Mouse (Mus musculus) layer of hippocampus, adult 2 months (tissue): Measurements from ENCODE around the gene Il17rd. TPM values are rescaled to one million over a fixed set of nuclear protein-coding genes. Genes with fewer than 3 reads are reported as not detected.

ENCODE experiments used
- DNase-seq, 2 experiments: peaks; one replicate each; pipeline ENCODE4 v3.0.0; 2022; ENCODE audit warnings: low spot score in 2 of 2
- H3K27ac ChIP-seq: fragments of 200-600 bp; 2 replicates; pipeline ENCODE4 v1.8.1; 2022
- H3K4me3 ChIP-seq: fragments of 200-600 bp; 2 replicates; pipeline ENCODE4 v1.8.1; 2022; ENCODE audit warnings: mild to moderate bottlenecking
- CTCF ChIP-seq: fragments of 200-600 bp; conservative IDR thresholded peaks from 2 replicates; pipeline ENCODE4 v1.8.1; 2022; ENCODE audit warnings: antibody characterized with exemption, mild to moderate bottlenecking, moderate library complexity
- total RNA-seq, 2 experiments: library from RNA; stranded (reverse); gene quantifications; 2 replicates each; pipeline ENCODE4 v1.2.3; 2021

Gene Il17rd
- total RNA-seq, 2 experiments from 2014 or later, result 2.8 to 3.2 TPM

DNA sequence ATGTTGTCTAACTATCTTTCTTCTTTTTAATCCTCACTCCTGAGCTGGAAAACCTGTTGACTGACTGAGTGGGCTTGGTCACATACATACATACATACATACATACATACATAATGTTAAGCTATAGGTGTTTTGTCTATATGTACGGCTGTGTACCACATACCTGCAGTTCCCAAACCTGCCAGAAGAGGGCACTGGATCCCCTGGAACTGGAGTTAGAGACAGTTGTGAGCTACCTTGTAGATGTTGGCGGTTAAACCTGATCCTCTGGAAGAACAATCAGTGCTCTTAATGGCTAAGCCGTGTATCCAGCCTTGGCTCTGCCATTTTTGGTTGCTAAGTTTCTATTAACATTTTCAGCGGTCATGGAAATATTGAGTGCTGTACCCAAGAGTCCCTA, 7.6 kb upstream of the Il17rd start:
- Histone ChIP-seq H3K27ac (no peak overlapping the region), H3K4me3 (no peak overlapping the region)
- DNase-seq, result peak in 1 of 2 experiments; percentile 60
- peak; percentile 85 for TF ChIP-seq CTCF

DNA sequence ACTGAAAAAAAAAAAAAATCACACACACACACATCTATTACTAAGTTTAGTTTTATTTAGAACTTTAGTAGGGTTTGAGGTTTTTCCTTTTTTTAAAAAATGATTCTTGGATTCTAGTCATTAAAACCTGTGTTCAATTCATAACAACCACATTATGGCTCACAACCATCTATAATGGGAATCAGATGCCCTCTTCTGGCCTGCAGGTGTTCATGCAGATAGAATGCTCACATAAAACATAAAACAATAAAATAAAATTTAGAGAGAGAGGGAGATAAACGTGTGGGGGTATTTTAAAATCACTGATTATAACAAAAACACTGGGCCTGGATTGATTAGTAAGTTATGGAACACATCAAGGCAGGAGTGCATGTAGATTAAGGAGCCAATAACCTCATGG, 1.2 kb upstream of the Il17rd start:
- DNase-seq, result no peak
- TF ChIP-seq CTCF, result peak; percentile 54
- Histone ChIP-seq H3K27ac (no peak overlapping the region), H3K4me3 (no peak overlapping the region)

DNA sequence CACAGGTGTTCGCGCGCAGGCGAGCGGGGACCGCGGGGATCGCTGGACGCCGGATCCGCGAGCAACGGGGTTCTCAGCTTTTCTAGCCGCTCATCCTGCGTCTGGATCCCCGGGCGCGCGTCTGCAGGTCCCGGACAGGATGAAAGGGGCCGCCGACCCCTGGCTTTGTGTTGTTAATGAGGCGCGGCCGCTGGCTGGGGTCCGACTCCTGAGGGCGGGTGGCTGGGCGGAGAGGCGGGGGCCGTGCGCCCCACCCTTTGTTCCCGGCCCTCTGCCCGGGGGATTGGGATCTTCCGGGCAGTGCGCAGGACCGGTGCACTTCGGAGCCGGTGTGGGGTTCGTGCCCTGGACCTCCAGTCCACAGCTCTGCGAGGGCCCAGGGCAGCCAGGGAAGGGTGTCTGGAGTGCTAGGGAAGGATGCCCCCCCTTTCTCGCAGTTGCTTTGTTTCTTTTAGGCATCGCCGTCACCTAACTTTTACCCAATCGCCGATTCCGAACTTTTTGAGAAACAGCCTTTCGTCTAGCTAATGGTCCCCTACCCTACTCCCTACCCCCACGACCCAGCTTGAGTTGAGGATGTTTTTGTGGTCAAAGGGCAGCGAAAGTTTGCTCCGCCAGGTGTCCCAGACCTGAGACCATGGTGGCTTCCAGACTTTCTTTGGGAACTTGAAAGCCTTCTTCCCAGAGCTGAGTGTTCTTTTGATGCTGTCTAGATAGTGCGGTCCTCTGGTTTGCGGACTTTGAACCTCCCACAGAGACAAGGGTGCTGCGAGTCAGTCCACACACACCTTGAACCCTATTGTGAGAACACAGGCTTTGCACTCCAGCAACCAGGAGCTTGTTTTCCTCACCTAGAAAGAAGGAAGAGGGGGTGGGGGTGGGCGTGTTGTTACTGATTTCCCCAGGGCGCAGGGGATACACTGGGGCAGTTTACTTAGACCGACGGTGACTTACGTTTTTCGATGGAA, 824 bp downstream of the Il17rd start:
- TF ChIP-seq CTCF, result no peak
- H3K4me3 ChIP-seq, result peak overlapping the region; percentile 71
- peak overlapping the region; percentile 87 for H3K27ac ChIP-seq
- DNase-seq, result peak in 1 of 2 experiments; percentile 13

DNA sequence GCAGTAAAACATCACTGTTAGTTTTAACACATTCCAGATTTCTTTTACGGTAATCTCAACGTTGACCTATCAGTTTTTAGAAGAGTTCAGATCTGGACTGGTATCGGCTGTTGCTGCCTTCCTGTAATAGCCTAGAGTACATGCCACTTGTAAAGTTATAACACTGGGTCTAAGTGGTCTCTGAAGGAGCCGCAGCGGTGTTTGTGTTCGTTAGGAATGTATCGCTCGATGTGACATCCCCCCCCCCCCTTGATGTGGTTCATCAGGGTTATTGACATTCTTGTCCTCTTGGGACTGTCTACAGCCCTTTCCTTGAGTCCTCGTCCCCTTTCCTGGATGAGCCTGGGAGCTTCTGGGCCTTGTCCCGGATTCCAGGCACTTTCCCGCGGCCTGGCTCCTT, 1.7 kb downstream of the Il17rd start:
- H3K27ac ChIP-seq, result no peak overlapping the region
- DNase-seq, result no peak
- H3K4me3 ChIP-seq, result peak overlapping the region; percentile 71; the same call in 1 of the 2 replicates
- no peak for TF ChIP-seq CTCF

DNA sequence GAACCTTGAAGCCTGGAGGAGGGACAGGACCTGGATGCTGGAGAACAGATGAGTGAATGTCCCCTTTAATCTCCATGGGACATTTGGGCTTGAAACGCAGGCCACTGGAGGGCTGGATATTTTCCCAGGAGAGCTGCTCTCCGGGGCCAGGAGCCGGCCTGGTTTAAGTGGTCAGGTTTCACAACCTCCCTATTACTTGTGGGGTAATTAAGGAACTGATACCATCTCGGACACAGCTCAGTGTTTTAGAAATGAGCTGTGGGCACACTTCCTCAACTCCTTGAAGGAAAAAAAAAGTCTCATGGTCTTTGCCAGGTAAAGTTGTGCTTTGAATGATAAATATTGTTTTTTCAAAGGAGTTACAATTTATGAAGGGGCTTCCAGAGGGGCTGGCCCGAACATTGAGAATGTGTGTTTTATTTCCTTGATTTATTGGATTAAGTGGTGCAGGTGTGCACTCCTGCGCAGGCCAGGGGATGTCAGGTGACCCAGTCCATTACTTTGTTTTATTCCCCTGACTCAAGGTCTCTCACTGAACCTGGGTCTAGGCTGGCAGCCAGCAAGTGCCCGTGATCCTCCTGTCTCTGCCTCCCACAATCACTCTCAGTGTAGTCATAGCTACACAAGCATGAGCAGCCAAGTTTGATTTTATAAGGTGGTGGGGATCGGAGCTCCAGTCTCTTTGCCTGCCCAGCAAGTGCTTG, 3.7 kb downstream of the Il17rd start:
- no peak for DNase-seq
- TF ChIP-seq CTCF, result no peak
- Histone ChIP-seq H3K27ac (no peak overlapping the region; the same call in 1 of the 2 replicates), H3K4me3 (no peak overlapping the region)

DNA sequence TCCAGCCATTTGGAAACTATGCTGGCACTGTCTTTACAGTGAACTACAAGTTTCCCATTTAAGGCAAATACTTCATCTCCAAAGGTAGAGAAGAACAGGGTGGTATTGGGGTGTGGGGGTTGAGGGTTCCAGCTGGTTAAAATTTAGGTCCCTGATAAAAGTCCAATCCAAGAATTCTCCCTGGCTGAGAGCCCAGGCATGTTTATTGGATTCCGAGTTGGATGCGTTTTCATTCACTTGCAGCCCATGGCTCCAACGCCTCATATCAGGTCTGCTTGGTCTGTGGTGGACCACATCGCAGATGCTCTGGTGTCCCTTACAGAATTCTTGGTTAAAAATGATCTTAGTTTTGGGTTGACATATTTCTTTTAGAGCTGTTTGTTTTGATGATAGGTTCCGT, 4.7 kb downstream of the Il17rd start:
- Histone ChIP-seq H3K27ac (no peak overlapping the region), H3K4me3 (no peak overlapping the region)
- TF ChIP-seq CTCF, result no peak
- DNase-seq, result no peak

DNA sequence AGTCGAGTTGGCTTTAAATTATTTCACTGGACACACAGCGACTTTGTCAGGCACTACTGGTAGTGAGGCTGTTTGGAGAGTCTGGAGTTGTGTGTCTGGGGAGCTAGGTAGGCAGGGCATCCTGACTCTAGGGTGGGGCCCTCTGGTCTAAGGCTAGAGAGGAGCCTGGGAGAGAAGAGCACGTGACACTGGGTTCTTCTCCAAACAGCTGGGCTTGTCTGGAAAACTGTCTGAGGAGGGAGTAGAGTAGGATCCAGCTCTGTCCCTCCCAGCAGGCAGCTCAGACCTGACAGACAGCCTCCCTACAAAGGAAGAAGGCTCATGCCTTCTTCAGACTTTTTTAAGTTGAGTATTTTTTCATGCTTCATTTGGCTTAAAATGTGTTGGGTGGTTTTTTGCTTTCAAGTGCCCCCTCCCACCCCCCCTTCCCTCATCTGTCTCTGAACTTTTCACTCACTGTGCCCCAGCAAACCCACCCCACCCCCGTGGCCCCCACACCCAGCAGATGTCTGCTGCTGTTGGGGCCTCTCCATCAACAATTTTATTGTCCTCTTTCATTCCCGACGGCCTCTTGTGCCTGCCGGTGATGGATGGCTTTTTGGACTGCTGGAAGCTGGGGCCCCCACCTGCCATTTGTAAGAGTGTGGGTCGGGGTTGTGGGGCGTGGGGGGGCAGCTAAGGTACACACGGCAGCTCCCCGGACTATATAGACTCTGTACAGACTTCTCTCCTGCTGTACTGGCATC, 5.7 kb downstream of the Il17rd start:
- H3K4me3 ChIP-seq, result no peak overlapping the region
- no peak for TF ChIP-seq CTCF
- no peak for DNase-seq
- H3K27ac ChIP-seq, result no peak overlapping the region

DNA sequence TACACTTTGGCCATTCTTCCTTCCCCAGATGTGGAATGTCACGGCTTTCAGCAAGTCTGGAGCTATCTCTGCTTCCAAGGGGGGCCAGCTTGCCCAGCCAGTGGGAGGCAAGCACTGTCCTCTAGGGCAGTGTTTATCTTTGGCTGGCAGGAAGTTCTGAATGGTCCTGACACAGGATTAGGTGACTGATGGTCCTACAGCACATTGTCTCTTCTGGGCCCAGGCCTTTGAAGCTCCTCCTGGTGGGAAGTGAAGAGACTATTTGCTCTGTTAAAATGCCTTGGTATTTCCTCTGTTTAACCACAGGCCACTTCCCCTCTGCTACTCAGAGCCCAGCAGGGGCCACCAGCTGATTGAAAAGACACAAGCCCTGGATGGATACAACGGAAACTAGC, 6.2 kb downstream of the Il17rd start:
- Histone ChIP-seq H3K4me3 (no peak overlapping the region), H3K27ac (no peak overlapping the region)
- DNase-seq, result no peak
- peak; percentile 39 for TF ChIP-seq CTCF

DNA sequence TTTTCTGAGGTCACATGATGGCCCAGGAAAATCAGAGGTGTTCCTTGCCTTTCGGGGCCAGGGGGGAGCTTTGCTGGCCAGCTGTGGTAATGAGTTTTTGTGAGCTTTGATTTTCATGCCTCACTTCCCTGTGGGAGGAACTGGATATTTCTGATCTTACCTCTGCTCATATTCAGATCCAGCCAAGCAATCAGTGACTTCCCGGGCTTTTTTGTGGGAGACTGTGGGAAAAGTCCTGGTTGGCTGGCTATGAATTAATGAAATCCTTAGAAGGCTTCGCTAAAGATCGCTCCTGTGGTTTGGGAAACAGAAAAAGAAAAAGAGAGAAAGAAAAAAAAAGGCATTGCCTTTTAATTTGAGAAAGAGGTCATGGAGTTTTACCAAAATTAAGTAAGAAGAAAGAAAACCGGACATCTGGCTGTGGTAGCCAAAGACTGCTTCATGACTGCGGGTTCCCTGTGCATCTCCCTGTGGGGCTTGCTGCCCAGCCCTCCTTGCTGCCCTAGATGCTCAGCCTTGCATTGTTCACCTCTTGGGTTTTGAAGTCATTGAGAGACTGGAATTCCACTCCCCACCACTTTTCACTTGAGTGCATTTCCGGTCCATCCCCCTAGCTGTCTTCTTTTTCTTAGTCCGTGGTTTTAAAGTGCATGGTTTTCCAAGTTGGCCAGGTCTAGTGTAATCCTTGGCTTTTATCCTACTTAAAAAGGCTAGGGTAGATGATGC, 9.7 kb downstream of the Il17rd start:
- Histone ChIP-seq H3K4me3 (no peak overlapping the region), H3K27ac (no peak overlapping the region)
- no peak for TF ChIP-seq CTCF
- no peak for DNase-seq

DNA sequence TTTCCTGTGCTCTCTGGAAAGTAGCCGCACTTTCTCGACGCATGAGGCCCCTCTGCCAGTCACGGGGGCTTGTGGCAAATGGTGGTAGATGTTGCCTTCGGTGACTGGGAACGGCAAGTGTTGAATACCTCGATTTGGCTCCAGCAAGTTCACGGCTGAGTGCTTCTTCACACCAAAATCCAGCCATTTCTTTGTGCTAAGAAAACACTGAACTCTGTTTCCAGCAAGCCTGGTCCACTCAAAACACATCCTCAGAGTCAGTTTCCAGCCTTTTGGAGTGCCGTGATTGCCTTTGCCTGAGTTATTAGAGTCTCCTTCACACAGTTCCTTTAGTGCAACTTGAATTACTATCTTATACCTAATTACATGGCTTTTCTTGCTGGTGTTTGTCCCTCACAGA, 11.3 kb downstream of the Il17rd start:
- TF ChIP-seq CTCF, result no peak
- H3K27ac ChIP-seq, result no peak overlapping the region
- no peak overlapping the region for H3K4me3 ChIP-seq
- DNase-seq, result no peak

DNA sequence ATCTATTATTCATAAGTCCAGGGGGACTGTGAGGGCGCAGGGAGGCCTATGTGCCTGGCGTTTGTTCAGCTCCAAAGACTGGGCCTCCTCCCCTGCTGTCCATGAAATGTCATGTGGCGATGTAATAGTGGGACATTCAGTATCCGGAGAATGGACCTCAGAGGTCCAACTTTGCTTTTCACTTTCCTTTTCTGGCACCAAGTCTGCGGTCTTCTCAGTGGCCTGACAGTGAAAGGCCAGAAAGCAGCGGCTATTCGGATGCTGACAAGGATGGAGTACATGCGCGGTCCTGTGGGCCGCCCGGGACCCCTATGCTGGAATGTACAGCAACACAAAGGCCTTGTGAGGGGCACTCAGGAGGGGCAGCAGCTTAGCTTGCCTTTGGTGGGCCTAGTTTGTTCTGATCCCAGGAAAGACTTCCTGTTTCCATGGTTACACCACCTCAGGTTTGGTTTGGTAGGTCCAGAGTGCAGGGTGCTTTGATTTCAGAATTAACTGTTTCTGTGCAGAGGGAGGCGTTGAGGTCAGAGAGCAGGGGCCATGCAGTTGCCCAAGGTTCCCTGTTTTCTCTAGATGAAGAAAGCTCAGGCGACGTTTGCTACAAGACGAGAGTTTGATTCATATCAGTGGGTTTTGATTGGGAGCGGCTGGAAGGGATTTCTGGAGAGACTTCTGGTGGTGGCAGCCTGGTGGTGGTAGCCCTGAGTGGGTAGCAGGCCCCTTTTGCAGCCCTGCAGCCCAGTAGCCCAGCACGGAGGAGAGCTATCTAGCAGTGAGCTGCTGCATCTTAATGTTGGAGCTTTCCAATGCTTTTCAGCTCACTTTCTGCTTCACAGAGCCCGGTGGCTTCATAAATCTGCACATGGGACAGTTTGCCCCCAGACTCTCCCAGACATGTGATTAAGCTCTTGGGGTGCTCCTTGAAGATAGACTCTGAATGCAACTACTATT, 12.1 kb downstream of the Il17rd start:
- no peak for DNase-seq
- H3K27ac ChIP-seq, result no peak overlapping the region; the same call in 1 of the 2 replicates
- TF ChIP-seq CTCF, result no peak
- H3K4me3 ChIP-seq, result no peak overlapping the region
